Mouse (Mus musculus): Measurements from ENCODE around the gene 4931428F04Rik. TPM values are rescaled to one million over a fixed set of nuclear protein-coding genes. Genes with fewer than 3 reads are reported as not detected.

4931428F04Rik gene
- total RNA-seq, 2 experiments from 2014 or later = 1.5 to 4.2 TPM

- peak; percentile 82 for ATAC-seq (replicated peaks; ENCODE audit: poor library complexity)
Observed at GRCm38 (mm10) chr8:105288958-105289732, 519 bp downstream of the 4931428F04Rik start.

GRCm38 (mm10) chr8:105288231-105288630 lies 1.4 kb downstream of the 4931428F04Rik start:
- ATAC-seq (replicated peaks; ENCODE audit: poor library complexity) = no peak

- no peak for ATAC-seq (replicated peaks; ENCODE audit: poor library complexity)
Observed at GRCm38 (mm10) chr8:105286907-105287306, 2.8 kb downstream of the 4931428F04Rik start.

GRCm38 (mm10) chr8:105285514-105285913 lies 4.2 kb downstream of the 4931428F04Rik start:
- ATAC-seq (replicated peaks; ENCODE audit: poor library complexity) = no peak

GRCm38 (mm10) chr8:105283074-105283473 lies 6.6 kb downstream of the 4931428F04Rik start:
- ATAC-seq (replicated peaks; ENCODE audit: poor library complexity) = peak; percentile 75

- no peak for ATAC-seq (replicated peaks; ENCODE audit: poor library complexity)
Observed at GRCm38 (mm10) chr8:105282239-105282638, 7.4 kb downstream of the 4931428F04Rik start.

GRCm38 (mm10) chr8:105281821-105282220 lies 7.8 kb downstream of the 4931428F04Rik start:
- ATAC-seq (replicated peaks; ENCODE audit: poor library complexity) = no peak

- no peak for ATAC-seq (replicated peaks; ENCODE audit: poor library complexity)
Observed at GRCm38 (mm10) chr8:105280567-105280966, 9.1 kb downstream of the 4931428F04Rik start.

GRCm38 (mm10) chr8:105278911-105279334 lies 10.7 kb downstream of the 4931428F04Rik start:
- peak; percentile 78 for ATAC-seq (replicated peaks; ENCODE audit: poor library complexity)

- ATAC-seq (replicated peaks; ENCODE audit: poor library complexity) = peak; percentile 68
Observed at GRCm38 (mm10) chr8:105276292-105277120, 13.2 kb downstream of the 4931428F04Rik start.

- ATAC-seq (replicated peaks; ENCODE audit: poor library complexity) = no peak
Observed at GRCm38 (mm10) chr8:105275840-105276239, 13.8 kb downstream of the 4931428F04Rik start, which contains the start of gene Nol3. Gene Nol3, plus strand, starts transcription at chr8:105276140.

- ATAC-seq (replicated peaks; ENCODE audit: poor library complexity) = no peak
Observed at GRCm38 (mm10) chr8:105275387-105275786, 14.3 kb downstream of the 4931428F04Rik start.

- ATAC-seq (replicated peaks; ENCODE audit: poor library complexity) = no peak
Observed at GRCm38 (mm10) chr8:105270916-105271186, 18.8 kb downstream of the 4931428F04Rik start.

- no peak for ATAC-seq (replicated peaks; ENCODE audit: poor library complexity)
Observed at GRCm38 (mm10) chr8:105270101-105270915, 19.4 kb downstream of the 4931428F04Rik start.

- ATAC-seq (replicated peaks; ENCODE audit: poor library complexity) = peak; percentile 27
Observed at GRCm38 (mm10) chr8:105269461-105269947, 20.2 kb downstream of the 4931428F04Rik start, which contains the start of gene Hsf4. Gene Hsf4, plus strand, starts transcription at chr8:105269801.

GRCm38 (mm10) chr8:105269075-105269458 lies 20.6 kb downstream of the 4931428F04Rik start:
- ATAC-seq (replicated peaks; ENCODE audit: poor library complexity) = no peak

GRCm38 (mm10) chr8:105268342-105269074 lies 21.2 kb downstream of the 4931428F04Rik start:
- peak; percentile 6 for ATAC-seq (replicated peaks; ENCODE audit: poor library complexity)

GRCm38 (mm10) chr8:105266775-105267174 lies 22.9 kb downstream of the 4931428F04Rik start:
- no peak for ATAC-seq (replicated peaks; ENCODE audit: poor library complexity)

- peak; percentile 61 for ATAC-seq (replicated peaks; ENCODE audit: poor library complexity)
Observed at GRCm38 (mm10) chr8:105265128-105265527, 24.5 kb downstream of the 4931428F04Rik start.
